Mouse (Mus musculus) cortical plate, adult 2 months (tissue): ENCODE measurements around the gene Fkbp6.

Source experiments
- CTCF ChIP-seq: fragments of 200-500 bp; IDR thresholded peaks from 2 replicates; pipeline ENCODE4 v1.5.1; 2011; ENCODE audit warnings: mild to moderate bottlenecking, control low read depth, low read length; ENCODE audit not compliant: insufficient read depth; ENCODE audit errors: extremely low read depth
- POLR2A ChIP-seq: fragments of 200-500 bp; IDR thresholded peaks from 2 replicates; pipeline ENCODE4 v1.6.1; 2011; ENCODE audit warnings: mild to moderate bottlenecking, low read length, control low read depth; ENCODE audit not compliant: insufficient read depth; ENCODE audit errors: extremely low read depth

- TF ChIP-seq CTCF = no peak
- no peak for TF ChIP-seq POLR2A
These were observed 23.7 kb downstream of the Fkbp6 start for GRCm38 (mm10) chr5:135326121-135326659.
